Mouse (Mus musculus): ENCODE results near the gene Dgkd. TPM values are rescaled to one million over a fixed set of nuclear protein-coding genes. Genes with fewer than 3 reads are reported as not detected.

Gene Dgkd
- polyA plus RNA-seq, 2 experiments = 8.0 to 8.1 TPM

DNA sequence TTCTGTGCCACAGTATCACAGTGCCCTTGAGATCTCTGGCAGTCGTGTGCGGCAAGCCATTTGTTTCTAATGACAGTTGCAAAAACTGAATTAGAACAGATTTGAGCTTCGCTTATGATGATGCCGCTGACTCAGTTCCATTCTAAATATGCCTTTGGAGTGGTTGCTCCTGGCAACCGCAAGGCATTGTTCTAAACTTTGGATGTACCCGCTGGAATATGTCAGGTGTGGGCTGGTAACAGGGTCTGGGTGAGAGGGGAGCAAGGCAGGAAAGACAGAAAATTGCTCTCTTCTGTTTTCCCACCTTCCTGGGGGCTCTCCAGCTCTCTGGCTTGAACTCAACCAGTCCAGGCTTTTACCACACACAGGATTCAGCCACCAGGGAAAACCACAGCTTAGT, 39.9 kb upstream of the Dgkd start:
- WGBS (ENCODE audit: insufficient replicate concordance) = 72% methylated on average over 6 of the region's 6 CpGs
- Histone ChIP-seq H3K36me3 (replicated peaks; ENCODE audit: control insufficient read depth, insufficient read depth, low read depth) (no peaks in the 10 kb centered on the region), H3K9ac (replicated peaks) (no peak overlapping the region), H3K4me1 (replicated peaks; ENCODE audit: control insufficient read depth in 2 of 2, insufficient read depth in 2 of 2, low read length in 1 of 2) (no peaks in the 10 kb centered on the region), H3K9me3 (ENCODE audit: control insufficient read depth, low read length) (no peaks in the 10 kb centered on the region), H3K27ac (no peak overlapping the region), H3K4me3 (ENCODE audit: insufficient read depth in 1 of 2, low read depth in 2 of 2, low read length in 2 of 2) (no peak overlapping the region), H3K4me2 (ENCODE audit: low read depth) (no peak overlapping the region), H3K27me3 (ENCODE audit: control insufficient read depth, insufficient read depth, low read length) (no peaks in the 10 kb centered on the region)
- no peak for ATAC-seq (ENCODE audit: insufficient read depth)
- DNase-seq (ENCODE audit: low read depth in 3 of 3, low spot score in 3 of 3) = no peak
- TF ChIP-seq EP300 (IDR thresholded peaks at IDR 0.05; ENCODE audit: low read depth) (no peak), CTCF (IDR thresholded peaks at IDR 0.05; ENCODE audit: low read depth) (no peak)

DNA sequence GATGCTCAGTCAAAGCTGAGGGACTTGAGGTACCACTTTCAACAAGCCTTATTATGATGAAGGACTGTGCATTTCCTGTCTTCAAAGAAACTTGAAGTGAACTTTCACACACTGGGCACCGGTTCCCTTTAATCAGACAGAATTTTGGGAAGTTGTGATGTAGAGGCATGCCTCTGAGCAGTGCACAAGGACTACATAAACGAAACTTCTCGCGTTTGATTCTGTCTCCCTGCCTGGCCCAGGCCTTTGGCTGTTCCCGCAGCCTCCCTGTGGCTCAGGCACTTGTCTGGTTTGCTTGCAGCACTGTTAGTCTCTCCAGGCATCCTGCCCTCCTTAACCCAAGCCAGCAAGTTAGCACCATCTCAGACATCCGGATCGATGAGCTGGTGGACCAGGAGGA, 39.4 kb upstream of the Dgkd start:
- Histone ChIP-seq H3K4me2 (ENCODE audit: low read depth) (no peak overlapping the region), H3K36me3 (replicated peaks; ENCODE audit: control insufficient read depth, insufficient read depth, low read depth) (no peaks in the 10 kb centered on the region), H3K4me3 (ENCODE audit: insufficient read depth in 1 of 2, low read depth in 2 of 2, low read length in 2 of 2) (no peak overlapping the region), H3K27me3 (ENCODE audit: control insufficient read depth, insufficient read depth, low read length) (no peaks in the 10 kb centered on the region), H3K9me3 (ENCODE audit: control insufficient read depth, low read length) (no peaks in the 10 kb centered on the region), H3K9ac (replicated peaks) (no peak overlapping the region), H3K27ac (no peak overlapping the region), H3K4me1 (replicated peaks; ENCODE audit: control insufficient read depth in 2 of 2, insufficient read depth in 2 of 2, low read length in 1 of 2) (no peaks in the 10 kb centered on the region)
- 54% methylated on average over 7 of the region's 7 CpGs for WGBS (ENCODE audit: insufficient replicate concordance)
- ATAC-seq (ENCODE audit: insufficient read depth) (no peak), DNase-seq (ENCODE audit: low read depth in 3 of 3, low spot score in 3 of 3) (no peak)
- TF ChIP-seq EP300 (IDR thresholded peaks at IDR 0.05; ENCODE audit: low read depth) = no peak
- TF ChIP-seq CTCF (IDR thresholded peaks at IDR 0.05; ENCODE audit: low read depth) = no peak

DNA sequence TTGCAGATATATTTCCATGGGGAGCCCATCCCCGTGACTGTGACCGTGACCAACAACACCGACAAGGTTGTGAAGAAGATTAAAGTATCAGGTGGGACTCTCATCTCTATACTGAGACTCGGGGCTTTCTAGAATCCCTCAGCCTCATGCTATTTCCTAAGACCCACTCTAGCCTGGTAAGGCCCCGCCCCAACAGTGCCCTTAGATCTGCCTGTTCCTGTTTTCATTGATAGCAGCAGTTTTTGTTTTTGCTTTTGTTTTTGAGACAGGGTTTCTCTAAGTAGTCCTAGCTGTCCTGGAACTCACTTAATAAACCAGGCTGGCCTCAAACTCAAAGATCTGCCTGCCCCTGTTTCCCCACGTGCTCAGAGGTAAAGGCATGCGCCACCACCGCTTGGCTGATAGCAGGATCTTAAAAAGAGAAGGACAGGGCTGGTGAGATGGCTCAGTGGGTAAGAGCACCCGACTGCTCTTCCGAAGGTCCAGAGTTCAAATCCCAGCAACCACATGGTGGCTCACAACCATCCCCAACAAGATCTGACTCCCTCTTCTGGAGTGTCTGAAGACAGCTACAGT, 28.6 kb upstream of the Dgkd start:
- no peaks in the 10 kb centered on the region for H3K27me3 ChIP-seq (ENCODE audit: control insufficient read depth, insufficient read depth, low read length)
- H3K27ac ChIP-seq = no peak overlapping the region
- H3K36me3 ChIP-seq (replicated peaks; ENCODE audit: control insufficient read depth, insufficient read depth, low read depth) = no peaks in the 10 kb centered on the region
- no peak overlapping the region for H3K4me2 ChIP-seq (ENCODE audit: low read depth)
- DNase-seq (ENCODE audit: low read depth in 3 of 3, low spot score in 3 of 3) = no peak
- no peaks in the 10 kb centered on the region for H3K9me3 ChIP-seq (ENCODE audit: control insufficient read depth, low read length)
- TF ChIP-seq EP300 (IDR thresholded peaks at IDR 0.05; ENCODE audit: low read depth) (no peak), CTCF (IDR thresholded peaks at IDR 0.05; ENCODE audit: low read depth) (no peak)
- peaks cover 0 to 17% of the 10 kb centered on the region in 2 experiments; a peak in 2 of 4 replicates for H3K4me1 ChIP-seq (replicated peaks; ENCODE audit: control insufficient read depth in 2 of 2, insufficient read depth in 2 of 2, low read length in 1 of 2)
- no peak for ATAC-seq (ENCODE audit: insufficient read depth)
- H3K4me3 ChIP-seq (ENCODE audit: insufficient read depth in 1 of 2, low read depth in 2 of 2, low read length in 2 of 2) = no peak overlapping the region
- 61% methylated on average over 10 of the region's 10 CpGs for WGBS (ENCODE audit: insufficient replicate concordance)
- H3K9ac ChIP-seq (replicated peaks) = no peak overlapping the region

DNA sequence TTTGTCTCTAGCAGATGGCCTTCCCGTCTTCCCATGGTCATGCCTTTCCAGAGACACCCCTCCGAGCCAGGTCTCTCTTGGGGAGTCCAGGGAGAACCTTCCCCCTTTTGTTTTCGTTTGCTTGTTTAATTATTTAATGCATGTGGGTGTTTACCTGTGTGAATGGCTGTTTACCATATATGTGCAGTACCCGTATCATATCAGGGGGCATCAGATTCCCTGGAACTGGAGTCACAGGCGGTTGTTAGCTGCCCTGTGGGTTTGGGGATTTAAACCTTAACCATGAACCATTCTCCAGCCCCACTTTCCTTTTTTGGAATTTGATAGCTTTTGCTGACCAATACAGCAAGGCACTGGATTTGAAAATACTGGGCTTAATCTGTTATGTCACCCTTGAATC, 27.8 kb upstream of the Dgkd start:
- no peaks in the 10 kb centered on the region for H3K27me3 ChIP-seq (ENCODE audit: control insufficient read depth, insufficient read depth, low read length)
- H3K4me1 ChIP-seq (replicated peaks; ENCODE audit: control insufficient read depth in 2 of 2, insufficient read depth in 2 of 2, low read length in 1 of 2) = peaks cover 0 to 17% of the 10 kb centered on the region in 2 experiments; a peak in 2 of 4 replicates
- 71% methylated on average over 5 of the region's 5 CpGs for WGBS (ENCODE audit: insufficient replicate concordance)
- DNase-seq (ENCODE audit: low read depth in 3 of 3, low spot score in 3 of 3) (no peak), ATAC-seq (ENCODE audit: insufficient read depth) (no peak)
- no peak overlapping the region for H3K9ac ChIP-seq (replicated peaks)
- TF ChIP-seq CTCF (IDR thresholded peaks at IDR 0.05; ENCODE audit: low read depth) = no peak
- no peak for TF ChIP-seq EP300 (IDR thresholded peaks at IDR 0.05; ENCODE audit: low read depth)
- H3K4me3 ChIP-seq (ENCODE audit: insufficient read depth in 1 of 2, low read depth in 2 of 2, low read length in 2 of 2) = no peak overlapping the region
- H3K36me3 ChIP-seq (replicated peaks; ENCODE audit: control insufficient read depth, insufficient read depth, low read depth) = no peaks in the 10 kb centered on the region
- no peak overlapping the region for H3K4me2 ChIP-seq (ENCODE audit: low read depth)
- H3K27ac ChIP-seq = no peak overlapping the region
- H3K9me3 ChIP-seq (ENCODE audit: control insufficient read depth, low read length) = no peaks in the 10 kb centered on the region

DNA sequence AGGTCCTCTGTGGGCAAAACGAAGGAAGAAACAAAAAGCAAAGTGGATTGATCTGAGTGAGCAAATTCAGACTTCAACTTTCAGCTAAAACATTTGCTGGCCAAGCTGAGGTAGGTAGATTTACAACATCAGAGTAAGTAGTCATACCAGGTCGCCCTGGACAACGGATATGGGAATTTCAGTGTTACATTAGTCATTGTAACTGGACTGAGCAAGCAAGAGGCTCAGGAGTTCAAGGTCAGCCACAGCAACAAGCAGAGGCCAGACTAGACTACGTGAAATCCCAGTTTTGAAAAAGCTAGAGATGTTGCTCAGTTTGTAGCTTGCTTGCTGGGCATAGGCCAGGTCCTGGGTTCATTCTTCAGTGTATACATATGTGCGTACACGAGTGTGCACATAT, 27.1 kb upstream of the Dgkd start:
- no peaks in the 10 kb centered on the region for H3K27me3 ChIP-seq (ENCODE audit: control insufficient read depth, insufficient read depth, low read length)
- no peak overlapping the region for H3K4me3 ChIP-seq (ENCODE audit: insufficient read depth in 1 of 2, low read depth in 2 of 2, low read length in 2 of 2)
- no peaks in the 10 kb centered on the region for H3K9me3 ChIP-seq (ENCODE audit: control insufficient read depth, low read length)
- H3K9ac ChIP-seq (replicated peaks) = no peak overlapping the region
- no peak for DNase-seq (ENCODE audit: low read depth in 3 of 3, low spot score in 3 of 3)
- WGBS (ENCODE audit: insufficient replicate concordance) = 69% methylated on average over 6 of the region's 6 CpGs
- H3K36me3 ChIP-seq (replicated peaks; ENCODE audit: control insufficient read depth, insufficient read depth, low read depth) = no peaks in the 10 kb centered on the region
- no peak overlapping the region for H3K27ac ChIP-seq
- peaks cover 0 to 17% of the 10 kb centered on the region in 2 experiments; a peak in 2 of 4 replicates for H3K4me1 ChIP-seq (replicated peaks; ENCODE audit: control insufficient read depth in 2 of 2, insufficient read depth in 2 of 2, low read length in 1 of 2)
- no peak for TF ChIP-seq CTCF (IDR thresholded peaks at IDR 0.05; ENCODE audit: low read depth)
- TF ChIP-seq EP300 (IDR thresholded peaks at IDR 0.05; ENCODE audit: low read depth) = no peak
- ATAC-seq (ENCODE audit: insufficient read depth) = no peak
- no peak overlapping the region for H3K4me2 ChIP-seq (ENCODE audit: low read depth)

Data from liver, embryonic 14.5 days (tissue).